8 mouse cellular contexts compared by ENCODE assay signal in genomic region chr7:34312786-34313442, GRCm38 (mm10). TPM values are rescaled to one million over a fixed set of nuclear protein-coding genes. Genes with fewer than 3 reads are reported as not detected.
DNase-seq lines count a peak whose midpoint lies in the region; ATAC-seq and TF ChIP-seq lines count a peak whose summit lies in the region.

No protein-coding gene starts in this region.

- under 1% methylated on average over 50 of the region's 73 CpGs for WGBS in cerebellum, adult 2 months
- under 1% methylated on average over 61 of the region's 73 CpGs for WGBS in forebrain, embryonic 12.5 days
- whole genome bisulfite sequencing in stomach, embryonic 16.5 days: 0% methylated on average over 67 of the region's 73 CpGs

- no peaks in the 10 kb centered on the region for H3K27me3 ChIP-seq in cerebellum, adult 2 months (ENCODE audit: control insufficient read depth, insufficient read depth, low read length)
- no peaks in the 10 kb centered on the region for H3K27me3 ChIP-seq in forebrain, embryonic 12.5 days
- H3K27me3 ChIP-seq in megakaryocyte, embryonic 14.5 days (replicated peaks): peaks cover 5% of the 10 kb centered on the region
- H3K27me3 ChIP-seq in stomach, embryonic 16.5 days (ENCODE audit: control insufficient read depth, insufficient read depth, low read length): no peaks in the 10 kb centered on the region

- H3K9ac ChIP-seq in forebrain, embryonic 12.5 days: peak overlapping the region; percentile 95
- peak overlapping the region; percentile 97 for H3K9ac ChIP-seq in stomach, embryonic 16.5 days (ENCODE audit: low read length)

- H3K4me1 ChIP-seq in cerebellum, adult 2 months (ENCODE audit: control insufficient read depth, insufficient read depth, low read length): no peaks in the 10 kb centered on the region
- H3K4me1 ChIP-seq in forebrain, embryonic 12.5 days: peaks cover 11% of the 10 kb centered on the region; the same call in 1 of the 2 replicates
- peaks cover 39% of the 10 kb centered on the region for H3K4me1 ChIP-seq in megakaryocyte, embryonic 14.5 days
- peaks cover 9% of the 10 kb centered on the region; the same call in 1 of the 2 replicates for H3K4me1 ChIP-seq in stomach, embryonic 16.5 days (ENCODE audit: control insufficient read depth, insufficient read depth, low read length)

- TF ChIP-seq CTCF in cerebellum, adult 2 months (IDR thresholded peaks at IDR 0.05; ENCODE audit: borderline replicate concordance, insufficient read depth, low read depth, low read length): no peak

- peak overlapping the region; percentile 78 for H3K4me2 ChIP-seq in forebrain, embryonic 12.5 days
- H3K4me2 ChIP-seq in stomach, embryonic 16.5 days (ENCODE audit: low read depth, low read length): peak overlapping the region; percentile 81

- H3K9me3 ChIP-seq in forebrain, embryonic 12.5 days: no peaks in the 10 kb centered on the region
- peaks cover 7% of the 10 kb centered on the region for H3K9me3 ChIP-seq in megakaryocyte, embryonic 14.5 days
- no peaks in the 10 kb centered on the region for H3K9me3 ChIP-seq in stomach, embryonic 16.5 days (replicated peaks; ENCODE audit: control insufficient read depth, low read length)

- intact Hi-C loops in heart, postnatal 25 days (cut with DNase I): loop anchor here (2.0 to 5.0 kb wide), 3 partner anchors 46 to 81 kb away; partner anchors contain the start of gene Gpi1

- no peaks in the 10 kb centered on the region for H3K36me3 ChIP-seq in forebrain, embryonic 12.5 days (replicated peaks)
- H3K36me3 ChIP-seq in megakaryocyte, embryonic 14.5 days (replicated peaks; ENCODE audit: low read length): peaks cover 6% of the 10 kb centered on the region
- H3K36me3 ChIP-seq in stomach, embryonic 16.5 days (ENCODE audit: control insufficient read depth, insufficient read depth, low read length): no peaks in the 10 kb centered on the region

- TF ChIP-seq POLR2A in cerebellum, adult 2 months (IDR thresholded peaks at IDR 0.05; ENCODE audit: borderline replicate concordance, insufficient read depth, low read length): no peak

- peak; percentile 90 for ATAC-seq in forebrain, embryonic 12.5 days (ENCODE audit: low FRiP score)
- peak; percentile 84 for ATAC-seq in stomach, embryonic 16.5 days (ENCODE audit: insufficient read depth, low FRiP score)

- peak overlapping the region; percentile 68 for H3K27ac ChIP-seq in cerebellum, adult 2 months (ENCODE audit: insufficient read depth, low read length)
- peak overlapping the region; percentile 85 for H3K27ac ChIP-seq in forebrain, embryonic 12.5 days
- H3K27ac ChIP-seq in stomach, embryonic 16.5 days (ENCODE audit: low read length): peak overlapping the region; percentile 84

- DNase-seq in cerebellum, adult 2 months: no peak
- no peak for DNase-seq in cerebellum, adult 11 months
- DNase-seq in brain, adult 2 months (ENCODE audit: low read depth, low spot score): peak; percentile 20
- peak; percentile 77 for DNase-seq in heart, postnatal 25 days (ENCODE audit: low spot score)
- DNase-seq in kidney, postnatal 36 days: peak; percentile 84 to 86

- peak overlapping the region; percentile 100 for H3K4me3 ChIP-seq in cerebellum, adult 2 months (replicated peaks; ENCODE audit: insufficient read depth, low read depth, low read length)
- H3K4me3 ChIP-seq in forebrain, embryonic 12.5 days (replicated peaks): peak overlapping the region; percentile 98
- peak overlapping the region; percentile 97 for H3K4me3 ChIP-seq in megakaryocyte, embryonic 14.5 days (replicated peaks)
- peak overlapping the region; percentile 91 for H3K4me3 ChIP-seq in stomach, embryonic 16.5 days (replicated peaks; ENCODE audit: low read length)

RNA-seq across cellular contexts. Expression of gene 4931406P16Rik, which starts 0.4 kb away (rescaled TPM):
- 32.8 and 35.9 TPM in 2 replicates for polyA plus RNA-seq in cerebellum, adult 2 months (2012; rRNA removed)
- 33.4 and 33.5 TPM in 2 replicates for polyA plus RNA-seq in forebrain, embryonic 12.5 days (2016; fragmentation: Nextera tagmentation; extraction: Ambion mirVana)
- total RNA-seq in heart, postnatal 25 days (2021): 10 to 100 TPM; 45.3 to 52.9 TPM
- polyA plus RNA-seq in megakaryocyte, embryonic 14.5 days (2012; ENCODE audit: insufficient read depth, low replicate concordance): 3.4 and 6.2 TPM in 2 replicates
- polyA plus RNA-seq in stomach, embryonic 16.5 days (2015; fragmentation: Nextera tagmentation; extraction: Ambion mirVana): 30.4 and 32.8 TPM in 2 replicates

Comparison
In these comparisons a context has a peak if more than half of its experiments do, and no peak if none do; other contexts are left out.
1. DNase-seq: peak in brain, adult 2 months (single experiment), heart, postnatal 25 days (single experiment) and kidney, postnatal 36 days (2 of 2); none in cerebellum, adult 2 months (0 of 2) and cerebellum, adult 11 months (single experiment).
2. Peak in every context shown above with its lines, with median percentiles within 50 percentile points of each other: H3K27ac ChIP-seq and H3K4me3 ChIP-seq.